ENCODE assay signal across 8 mouse cellular contexts in the genomic region with DNA sequence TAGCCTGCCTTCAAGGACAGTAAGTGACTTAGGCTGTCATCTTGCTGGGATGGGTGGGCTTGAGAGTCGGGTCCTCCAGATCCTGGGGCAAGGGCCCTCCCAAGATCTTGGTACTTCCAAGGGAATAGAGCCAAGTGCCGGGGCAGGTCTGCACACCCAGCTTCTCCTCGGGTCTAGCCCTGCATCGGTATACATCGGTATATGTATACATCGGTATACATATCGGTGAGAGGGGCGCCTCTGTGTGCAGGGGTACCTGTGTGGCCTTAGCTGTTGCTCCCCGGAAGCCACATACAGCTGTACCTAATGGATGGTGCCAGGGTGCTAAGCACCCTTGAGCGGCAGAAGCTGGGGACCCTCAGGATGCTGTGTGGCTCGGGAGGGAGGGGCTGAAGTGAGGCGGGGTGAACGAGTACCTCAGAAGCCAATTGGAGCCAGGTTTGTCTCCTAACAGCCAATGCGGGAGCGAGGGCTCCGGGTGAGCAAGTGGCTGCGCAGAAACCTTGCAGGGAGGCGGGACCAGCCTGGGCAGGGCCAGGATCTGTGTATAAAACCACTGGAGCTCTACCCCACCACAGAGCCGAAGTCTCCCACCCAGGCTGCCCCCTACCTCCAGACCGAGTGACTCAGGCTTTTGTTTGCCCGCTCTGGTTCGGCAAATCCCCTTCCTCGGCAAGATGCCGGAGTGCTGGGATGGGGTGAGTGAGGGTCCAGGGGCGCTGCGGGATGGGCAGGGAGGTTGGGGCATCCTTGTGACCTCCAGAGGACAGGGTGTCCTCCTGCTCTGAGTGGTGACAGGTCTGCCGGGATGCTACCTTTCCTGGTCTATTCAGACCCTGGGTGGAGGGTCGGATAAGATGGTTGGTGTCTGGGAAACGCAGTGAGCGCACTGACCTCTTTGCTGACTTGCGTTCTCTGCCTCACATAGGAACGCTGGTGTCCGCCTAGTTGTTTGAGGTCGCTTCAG. TPM values are rescaled to one million over a fixed set of nuclear protein-coding genes. Genes with fewer than 3 reads are reported as not detected.
A peak's percentile ranks its signal among the peaks of the same experiment; 100 is the strongest.
DNase-seq lines count a peak whose midpoint lies in the region; ATAC-seq lines count a peak whose summit lies in the region.

No protein-coding gene starts in this region.

- no peaks in the 10 kb centered on the region for H3K36me3 ChIP-seq in embryonic facial prominence, embryonic 10.5 days (replicated peaks)
- no peaks in the 10 kb centered on the region for H3K36me3 ChIP-seq in intestine, embryonic 16.5 days (ENCODE audit: control insufficient read depth, insufficient read depth, low read length)

- peaks cover 29% of the 10 kb centered on the region for H3K4me1 ChIP-seq in embryonic facial prominence, embryonic 10.5 days
- peaks cover 6% of the 10 kb centered on the region; the same call in 1 of the 2 replicates for H3K4me1 ChIP-seq in intestine, embryonic 16.5 days (ENCODE audit: control insufficient read depth, insufficient read depth, low read length)

- H3K4me3 ChIP-seq in embryonic facial prominence, embryonic 10.5 days, result peak overlapping the region; percentile 72
- H3K4me3 ChIP-seq in intestine, embryonic 16.5 days (ENCODE audit: low read length), result peak overlapping the region; percentile 61

- ATAC-seq in granulocyte monocyte progenitor cell, adult 5-6 weeks (replicated peaks; ENCODE audit: poor library complexity, severe bottlenecking), result peak; percentile 85
- ATAC-seq in intestine, embryonic 16.5 days, result peak; percentile 94
- peak; percentile 80 for ATAC-seq in megakaryocyte-erythroid progenitor cell, adult 5-6 weeks (replicated peaks; ENCODE audit: low FRiP score, low TSS enrichment, poor library complexity, severe bottlenecking)
- ATAC-seq in erythroid progenitor cell, adult 5-6 weeks (replicated peaks; ENCODE audit: low FRiP score, poor library complexity, severe bottlenecking), result no peak

- H3K27me3 ChIP-seq in embryonic facial prominence, embryonic 10.5 days (replicated peaks; ENCODE audit: low read depth, poor library complexity, severe bottlenecking), result peaks cover 36% of the 10 kb centered on the region
- peaks cover 3% of the 10 kb centered on the region for H3K27me3 ChIP-seq in intestine, embryonic 16.5 days (replicated peaks; ENCODE audit: control insufficient read depth, insufficient read depth, low read length)

- H3K27ac ChIP-seq in embryonic facial prominence, embryonic 10.5 days (replicated peaks), result peak overlapping the region; percentile 69
- no peak overlapping the region for H3K27ac ChIP-seq in intestine, embryonic 16.5 days (ENCODE audit: low read length)

- peak; percentile 85 for DNase-seq in adrenal gland, postnatal 10 days
- DNase-seq in embryonic facial prominence, embryonic 10.5 days (ENCODE audit: low spot score), result peak; percentile 92
- DNase-seq in left cerebral cortex, postnatal 25 days (ENCODE audit: low spot score in 2 of 2), result peak; percentile 91 to 98
- DNase-seq in right cerebral cortex, postnatal 36 days (ENCODE audit: low spot score in 2 of 2), result peak; percentile 92 to 96

- peak overlapping the region; percentile 69 for H3K9ac ChIP-seq in intestine, embryonic 16.5 days (ENCODE audit: low read depth, low read length)

- H3K9me3 ChIP-seq in embryonic facial prominence, embryonic 10.5 days, result no peaks in the 10 kb centered on the region
- no peaks in the 10 kb centered on the region for H3K9me3 ChIP-seq in intestine, embryonic 16.5 days (ENCODE audit: control insufficient read depth, low read length)

- H3K4me2 ChIP-seq in intestine, embryonic 16.5 days (ENCODE audit: low read depth, low read length), result peak overlapping the region; percentile 94

- WGBS in embryonic facial prominence, embryonic 10.5 days, result 2% methylated on average over 34 of the region's 34 CpGs
- WGBS in intestine, embryonic 16.5 days, result 2% methylated on average over 34 of the region's 34 CpGs

- intact Hi-C loops in left cerebral cortex, postnatal 25 days (cut with DNase I), result no loop called here

RNA-seq across cellular contexts. Expression of a gene that starts 12.9 kb away (rescaled TPM):
- 10 to 100 TPM; 19.1 to 23.2 TPM for total RNA-seq in adrenal gland, postnatal 10 days (2021)
- 19.9 and 21.0 TPM in 2 replicates for polyA plus RNA-seq in embryonic facial prominence, embryonic 10.5 days (2016; fragmentation: Nextera tagmentation; extraction: Ambion mirVana)
- total RNA-seq in granulocyte monocyte progenitor cell, adult 5-6 weeks (2014; fragmentation: Nextera tagmentation), result 16.6 and 16.8 TPM in 2 replicates
- 42.0 and 48.1 TPM in 2 replicates for total RNA-seq in granulocyte monocyte progenitor cell, adult 5-6 weeks (2017)
- 16.1 and 18.4 TPM in 2 replicates for polyA plus RNA-seq in intestine, embryonic 16.5 days (2015; fragmentation: Nextera tagmentation; extraction: Ambion mirVana)
- 10 to 100 TPM; 16.1 to 21.9 TPM for total RNA-seq in left cerebral cortex, postnatal 25 days (2021)
- 26.9 and 57.7 TPM in 2 replicates for total RNA-seq in megakaryocyte-erythroid progenitor cell, adult 5-6 weeks (2014; fragmentation: Nextera tagmentation)
- total RNA-seq in megakaryocyte-erythroid progenitor cell, adult 5-6 weeks (2017), result 57.6 and 126 TPM in 2 replicates
- total RNA-seq in erythroid progenitor cell, adult 5-6 weeks (2015; ENCODE audit: low replicate concordance), result 6.8 and 8.8 TPM in 2 replicates
- total RNA-seq in erythroid progenitor cell, adult 5-6 weeks (2017; ENCODE audit: low replicate concordance), result 16.6 and 17.5 TPM in 2 replicates

RNA-seq across cellular contexts. Expression of a gene that starts 26.0 kb away (rescaled TPM):
- total RNA-seq in adrenal gland, postnatal 10 days (2021), result 10 to 100 TPM; 23.4 to 46.3 TPM
- 18.5 and 20.6 TPM in 2 replicates for polyA plus RNA-seq in embryonic facial prominence, embryonic 10.5 days (2016; fragmentation: Nextera tagmentation; extraction: Ambion mirVana)
- total RNA-seq in granulocyte monocyte progenitor cell, adult 5-6 weeks (2014; fragmentation: Nextera tagmentation), result not detected in 2 replicates
- not detected in 2 replicates for total RNA-seq in granulocyte monocyte progenitor cell, adult 5-6 weeks (2017)
- polyA plus RNA-seq in intestine, embryonic 16.5 days (2015; fragmentation: Nextera tagmentation; extraction: Ambion mirVana), result 14.4 and 15.3 TPM in 2 replicates
- 1,000 to 10,000 TPM; 1,687 to 1,794 TPM for total RNA-seq in left cerebral cortex, postnatal 25 days (2021)
- not detected in 2 replicates for total RNA-seq in megakaryocyte-erythroid progenitor cell, adult 5-6 weeks (2014; fragmentation: Nextera tagmentation)
- total RNA-seq in megakaryocyte-erythroid progenitor cell, adult 5-6 weeks (2017), result not detected in 2 replicates
- total RNA-seq in erythroid progenitor cell, adult 5-6 weeks (2015; ENCODE audit: low replicate concordance), result not detected in 2 replicates
- 0.26 TPM in 1 of 2 replicates, not detected in the other for total RNA-seq in erythroid progenitor cell, adult 5-6 weeks (2017; ENCODE audit: low replicate concordance)

Comparison
In these comparisons a context has a peak if more than half of its experiments do, and no peak if none do; other contexts are left out.
1. RNA of a gene that starts 26.0 kb away (total RNA-seq): 1,687 to 1,794 TPM in left cerebral cortex, postnatal 25 days; 23.4 to 46.3 TPM in adrenal gland, postnatal 10 days, not detected in granulocyte monocyte progenitor cell, adult 5-6 weeks, not detected in megakaryocyte-erythroid progenitor cell, adult 5-6 weeks and 0.26 TPM in erythroid progenitor cell, adult 5-6 weeks; every median in the first group is over 10 times any median in the second.
2. Peak in every context shown above with its lines, with median percentiles within 50 percentile points of each other: DNase-seq.